Mouse (Mus musculus) C2C12 (cell line): ENCODE data around the gene Hist1h4n. TPM values are rescaled to one million over a fixed set of nuclear protein-coding genes. Genes with fewer than 3 reads are reported as not detected.
A peak's percentile ranks its signal among the peaks of the same experiment; 100 is the strongest.
"Not testable (repeated sequence)": the region's sequence is repeated elsewhere in the genome, so short reads cannot be mapped to it uniquely, and the experiment has no call there.

Source experiments
- H3K27me3 ChIP-seq: one replicate; pipeline ENCODE4 v1.6.1; 2011; ENCODE audit not compliant: control insufficient read depth, insufficient read depth, insufficient read length
- H3K36me3 ChIP-seq: one replicate; pipeline ENCODE4 v1.6.1; 2011; ENCODE audit not compliant: control insufficient read depth, insufficient read depth
- H3K4me3 ChIP-seq: one replicate; pipeline ENCODE4 v1.5.1; 2011; ENCODE audit warnings: mild to moderate bottlenecking, control low read depth; ENCODE audit not compliant: poor library complexity, insufficient read depth, severe bottlenecking
- H3K79me2 ChIP-seq: one replicate; pipeline ENCODE4 v1.6.1; 2011; ENCODE audit not compliant: control insufficient read depth, insufficient read depth
- H3K79me3 ChIP-seq: one replicate; pipeline ENCODE4 v1.6.1; 2011; ENCODE audit warnings: low read depth, control low read depth
- H3ac ChIP-seq: one replicate; pipeline ENCODE3; 2011; ENCODE audit warnings: low read depth; ENCODE audit not compliant: control insufficient read depth, insufficient read length
- CEBPB ChIP-seq: IDR thresholded peaks from one replicate; pipeline ENCODE4 v1.6.1; 2011; ENCODE audit warnings: low read depth, mild to moderate bottlenecking, control low read depth, moderate library complexity
- CTCF ChIP-seq: IDR thresholded peaks from one replicate; pipeline ENCODE4 v1.5.1; 2011; ENCODE audit not compliant: control insufficient read depth, insufficient read depth, insufficient read length
- FOSL1 ChIP-seq: IDR thresholded peaks from one replicate; pipeline ENCODE4 v1.8.0; 2011; ENCODE audit warnings: mild to moderate bottlenecking, low read length; ENCODE audit not compliant: poor library complexity, insufficient read depth, severe bottlenecking
- MAX ChIP-seq: IDR thresholded peaks from one replicate; pipeline ENCODE4 v1.6.1; 2011; ENCODE audit warnings: mild to moderate bottlenecking, control low read depth
- MYOD1 ChIP-seq: IDR thresholded peaks from one replicate; pipeline ENCODE4 v1.6.1; 2011; ENCODE audit warnings: low read depth; ENCODE audit not compliant: control insufficient read depth, insufficient read length
- MYOG ChIP-seq: IDR thresholded peaks from one replicate; pipeline ENCODE4 v1.6.1; 2011; ENCODE audit not compliant: control insufficient read depth, insufficient read length; ENCODE audit errors: extremely low read depth
- USF1 ChIP-seq: IDR thresholded peaks from one replicate; pipeline ENCODE4 v1.6.1; 2011; ENCODE audit warnings: low read depth, mild to moderate bottlenecking, control low read depth, moderate library complexity
- polyA plus RNA-seq: library from polyadenylated mRNA; unstranded; fragments of >200 nt; fragmentation: generic; extraction: Trizol; gene quantifications from one replicate; pipeline ENCODE4 v1.2.1, GENCODE M21; 2012; ENCODE audit warnings: missing spikeins

Hist1h4n gene
- polyA plus RNA-seq, 1 experiment = 17.3 TPM

GRCm38 (mm10) chr13:21852215-21852945 lies 20.4 kb upstream of the Hist1h4n start:
- Histone ChIP-seq H3K4me3 (no peak overlapping the region), H3K79me3 (no peaks in the 10 kb centered on the region), H3K27me3 (no peaks in the 10 kb centered on the region), H3K79me2 (no peaks in the 10 kb centered on the region), H3ac (no peak overlapping the region), H3K36me3 (no peaks in the 10 kb centered on the region)
- no peak for TF ChIP-seq FOSL1
- no peak for TF ChIP-seq MYOG
- no peak for TF ChIP-seq MAX
- no peak for TF ChIP-seq CTCF
- no peak for TF ChIP-seq USF1
- TF ChIP-seq CEBPB = no peak
- no peak for TF ChIP-seq MYOD1

- not testable (repeated sequence) for H3ac ChIP-seq, H3K79me2 ChIP-seq, H3K79me3 ChIP-seq, H3K27me3 ChIP-seq, H3K36me3 ChIP-seq, H3K4me3 ChIP-seq
Observed at GRCm38 (mm10) chr13:21850696-21851095, 18.7 kb upstream of the Hist1h4n start.

GRCm38 (mm10) chr13:21847883-21848282 lies 15.9 kb upstream of the Hist1h4n start:
- Histone ChIP-seq H3ac (no peak overlapping the region), H3K27me3 (no peaks in the 10 kb centered on the region), H3K79me3 (no peaks in the 10 kb centered on the region), H3K4me3 (no peak overlapping the region), H3K79me2 (no peaks in the 10 kb centered on the region), H3K36me3 (no peaks in the 10 kb centered on the region)
- TF ChIP-seq MYOD1 (no peak), MYOG (no peak), USF1 (no peak), CTCF (no peak), MAX (no peak), CEBPB (no peak), FOSL1 (no peak)

- not testable (repeated sequence) for H3K79me2 ChIP-seq, H3K4me3 ChIP-seq, H3K79me3 ChIP-seq, H3K27me3 ChIP-seq, H3ac ChIP-seq, H3K36me3 ChIP-seq
Observed at GRCm38 (mm10) chr13:21846356-21846755, 14.4 kb upstream of the Hist1h4n start.

- H3K79me2 ChIP-seq, H3K36me3 ChIP-seq, H3ac ChIP-seq, H3K27me3 ChIP-seq, H3K4me3 ChIP-seq, H3K79me3 ChIP-seq: not testable (repeated sequence)
Observed at GRCm38 (mm10) chr13:21840508-21840907, 8.5 kb upstream of the Hist1h4n start.

GRCm38 (mm10) chr13:21833461-21833860 lies 1.5 kb upstream of the Hist1h4n start, which contains the start of the genes Hist1h2ap and Hist1h2br:
Gene Hist1h2ap, minus strand, starts transcription at chr13:21833507.
Gene Hist1h2br, plus strand, starts transcription at chr13:21833743.
- not testable (repeated sequence) for H3K36me3 ChIP-seq, H3ac ChIP-seq, H3K79me3 ChIP-seq, H3K27me3 ChIP-seq, H3K4me3 ChIP-seq, H3K79me2 ChIP-seq

- H3K27me3 ChIP-seq = no peaks in the 10 kb centered on the region
- H3K79me3 ChIP-seq = no peaks in the 10 kb centered on the region
- H3K79me2 ChIP-seq = no peaks in the 10 kb centered on the region
- TF ChIP-seq FOSL1 = no peak
- no peak for TF ChIP-seq MYOG
- TF ChIP-seq MAX = no peak
- TF ChIP-seq USF1 = no peak
- no peak for TF ChIP-seq CEBPB
- no peak for TF ChIP-seq CTCF
- no peak for TF ChIP-seq MYOD1
- peak overlapping the region; percentile 12 for H3ac ChIP-seq
- H3K4me3 ChIP-seq = no peak overlapping the region
- peaks cover 6% of the 10 kb centered on the region for H3K36me3 ChIP-seq
Observed at GRCm38 (mm10) chr13:21830344-21830743, 1.7 kb downstream of the Hist1h4n start.
